ENCODE assay signal across 25 mouse cellular contexts in genomic region chr8:106623954-106624353, GRCm38 (mm10). TPM values are rescaled to one million over a fixed set of nuclear protein-coding genes. Genes with fewer than 3 reads are reported as not detected.
A peak's percentile ranks its signal among the peaks of the same experiment; 100 is the strongest.
DNase-seq lines count a peak whose midpoint lies in the region; ATAC-seq and TF ChIP-seq lines count a peak whose summit lies in the region.
"Had no signal": no experiment of that assay in that cellular context is flagged by ENCODE, and none has a peak within 500 bp of the region (broad histone marks: within the 10 kb centered on the region; RNA-seq: fewer than 3 reads in every experiment).

No protein-coding gene starts in this region.

- H3K27me3 ChIP-seq in embryonic facial prominence, embryonic 13.5 days, result no peaks in the 10 kb centered on the region
- no peaks in the 10 kb centered on the region for H3K27me3 ChIP-seq in embryonic facial prominence, embryonic 10.5 days (replicated peaks; ENCODE audit: low read depth, poor library complexity, severe bottlenecking)
- no peaks in the 10 kb centered on the region for H3K27me3 ChIP-seq in kidney, postnatal 0 days (ENCODE audit: insufficient read depth, low read length)
- no peaks in the 10 kb centered on the region for H3K27me3 ChIP-seq in myocyte (ENCODE audit: control insufficient read depth, insufficient read depth, insufficient read length)
- H3K27me3 ChIP-seq: embryonic facial prominence, embryonic 12.5 days; forebrain, embryonic 13.5 days; limb, embryonic 13.5 days; midbrain, embryonic 13.5 days; Patski had no signal

- H3K9ac ChIP-seq in embryonic facial prominence, embryonic 13.5 days, result no peak overlapping the region
- H3K9ac ChIP-seq in kidney, postnatal 0 days (ENCODE audit: low read depth, low read length), result no peak overlapping the region
- H3K9ac ChIP-seq: embryonic facial prominence, embryonic 12.5 days; forebrain, embryonic 13.5 days; hindbrain, embryonic 14.5 days; limb, embryonic 13.5 days; midbrain, embryonic 13.5 days had no signal

- no peak overlapping the region for H3ac ChIP-seq in myocyte (ENCODE audit: control insufficient read depth, insufficient read length)

- TF ChIP-seq POLR2A in myocyte (IDR thresholded peaks at IDR 0.05; ENCODE audit: insufficient read length, low read depth), result no peak

- H3K27ac ChIP-seq in embryonic facial prominence, embryonic 13.5 days, result 0 out of 2 replicates have a peak overlapping the region, but pooled peaks have one; percentile 4
- H3K27ac ChIP-seq in embryonic facial prominence, embryonic 10.5 days (replicated peaks), result no peak overlapping the region
- peak overlapping the region; percentile 79; the same call in 1 of the 2 replicates for H3K27ac ChIP-seq in kidney, postnatal 0 days
- H3K27ac ChIP-seq: embryonic facial prominence, embryonic 12.5 days; forebrain, embryonic 13.5 days; heart, embryonic 10.5 days; hindbrain, embryonic 14.5 days; limb, embryonic 13.5 days; midbrain, embryonic 13.5 days had no signal

- H3K4me3 ChIP-seq in embryonic facial prominence, embryonic 13.5 days, result no peak overlapping the region
- H3K4me3 ChIP-seq in embryonic facial prominence, embryonic 10.5 days, result no peak overlapping the region
- H3K4me3 ChIP-seq in kidney, postnatal 0 days (replicated peaks; ENCODE audit: low read depth, low read length), result no peak overlapping the region
- no peak overlapping the region for H3K4me3 ChIP-seq in myocyte
- H3K4me3 ChIP-seq: embryonic facial prominence, embryonic 12.5 days; forebrain, embryonic 13.5 days; heart, embryonic 10.5 days; limb, embryonic 13.5 days; megakaryocyte, embryonic 14.5 days; midbrain, embryonic 13.5 days had no signal

- H3K79me2 ChIP-seq in myocyte (ENCODE audit: control insufficient read depth, insufficient read depth), result no peaks in the 10 kb centered on the region

- no peak for DNase-seq in embryonic facial prominence, embryonic 10.5 days (ENCODE audit: low spot score)
- no peak for DNase-seq in kidney, postnatal 0 days (ENCODE audit: low spot score)
- no peak for DNase-seq in kidney, adult 18-20 months
- peak; percentile 39 for DNase-seq in 3T3-L1 (ENCODE audit: low read depth, low spot score)
- no peak for DNase-seq in thymus, postnatal 14 days
- DNase-seq: adrenal gland, postnatal 10 days; cerebellum, adult 18-20 months; cerebellum, postnatal 14 days; heart, postnatal 4 days; kidney, postnatal 4 days; lung, adult 2 months; lung, postnatal 36 days; right cerebral cortex, postnatal 14 days; thymus, adult 2 months had no signal

- ATAC-seq in embryonic facial prominence, embryonic 13.5 days (ENCODE audit: insufficient number of reproducible peaks, insufficient read depth, low FRiP score, low TSS enrichment, low read depth), result no peak
- no peak for ATAC-seq in kidney, postnatal 0 days (replicated peaks; ENCODE audit: low FRiP score, low read depth)
- no peak for ATAC-seq in erythroblast, adult 5-6 weeks (replicated peaks; ENCODE audit: low FRiP score, poor library complexity, severe bottlenecking)
- ATAC-seq: forebrain, embryonic 13.5 days; midbrain, embryonic 13.5 days; Patski had no signal

- H3K9me3 ChIP-seq in embryonic facial prominence, embryonic 13.5 days, result no peaks in the 10 kb centered on the region
- H3K9me3 ChIP-seq in embryonic facial prominence, embryonic 10.5 days, result no peaks in the 10 kb centered on the region
- no peaks in the 10 kb centered on the region for H3K9me3 ChIP-seq in kidney, postnatal 0 days (replicated peaks; ENCODE audit: low read length)
- H3K9me3 ChIP-seq: embryonic facial prominence, embryonic 12.5 days; forebrain, embryonic 13.5 days; heart, embryonic 10.5 days; limb, embryonic 13.5 days; midbrain, embryonic 13.5 days had no signal

- H3K4me1 ChIP-seq in embryonic facial prominence, embryonic 13.5 days, result peaks cover 29% of the 10 kb centered on the region
- H3K4me1 ChIP-seq in embryonic facial prominence, embryonic 10.5 days, result peaks cover 32% of the 10 kb centered on the region
- H3K4me1 ChIP-seq in kidney, postnatal 0 days (replicated peaks; ENCODE audit: insufficient read depth, low read length), result peaks cover 7% of the 10 kb centered on the region
- H3K4me1 ChIP-seq: megakaryocyte, embryonic 14.5 days had no signal

- H3K36me3 ChIP-seq in embryonic facial prominence, embryonic 13.5 days, result no peaks in the 10 kb centered on the region
- H3K36me3 ChIP-seq in embryonic facial prominence, embryonic 10.5 days (replicated peaks), result no peaks in the 10 kb centered on the region
- H3K36me3 ChIP-seq in kidney, postnatal 0 days (ENCODE audit: insufficient read depth, low read length), result no peaks in the 10 kb centered on the region
- no peaks in the 10 kb centered on the region for H3K36me3 ChIP-seq in myocyte (ENCODE audit: control insufficient read depth, insufficient read depth)
- H3K36me3 ChIP-seq: embryonic facial prominence, embryonic 12.5 days; heart, embryonic 10.5 days; limb, embryonic 13.5 days; midbrain, embryonic 13.5 days had no signal

- no peak overlapping the region for H3K4me2 ChIP-seq in embryonic facial prominence, embryonic 13.5 days
- no peak overlapping the region for H3K4me2 ChIP-seq in kidney, postnatal 0 days (ENCODE audit: low read length)
- peak overlapping the region; percentile 59 for H3K4me2 ChIP-seq in myocyte (ENCODE audit: low read depth)
- H3K4me2 ChIP-seq: embryonic facial prominence, embryonic 12.5 days; forebrain, embryonic 13.5 days; hindbrain, embryonic 14.5 days; limb, embryonic 13.5 days; midbrain, embryonic 13.5 days had no signal

- no peak for TF ChIP-seq CTCF in kidney, postnatal 0 days (IDR thresholded peaks at IDR 0.05; ENCODE audit: low read depth)

TF ChIP-seq in myocyte, 11 proteins besides CTCF, POLR2A, EP300 and RAD21:
- no peak for TF ChIP-seq USF1 (IDR thresholded peaks at IDR 0.05; ENCODE audit: low read depth)
- TF ChIP-seq MYOG (IDR thresholded peaks at IDR 0.05; ENCODE audit: control insufficient read depth in 1 of 3, insufficient read depth in 1 of 3, insufficient read length in 2 of 3, low read depth in 2 of 3), result no peak
- no peak for TF ChIP-seq E2F4 (IDR thresholded peaks at IDR 0.05; ENCODE audit: insufficient read depth)
- no peak for TF ChIP-seq REST (IDR thresholded peaks at IDR 0.05; ENCODE audit: insufficient read depth, insufficient read length)
- no peak for TF ChIP-seq SRF (IDR thresholded peaks at IDR 0.05; ENCODE audit: control insufficient read depth, insufficient read length, low read depth)
- TF ChIP-seq CEBPB (IDR thresholded peaks at IDR 0.05; ENCODE audit: insufficient read depth, poor library complexity, severe bottlenecking), result no peak
- no peak for TF ChIP-seq TCF12 (IDR thresholded peaks at IDR 0.05; ENCODE audit: insufficient read depth, poor library complexity, severe bottlenecking)
- no peak for TF ChIP-seq TCF3 (IDR thresholded peaks at IDR 0.05; ENCODE audit: insufficient read length, low read depth)
- no peak for TF ChIP-seq MAX (IDR thresholded peaks at IDR 0.05; ENCODE audit: low read depth)

RNA-seq across cellular contexts. Expression of gene Cdh1, which starts 20.8 kb away (rescaled TPM):
- polyA plus RNA-seq in embryonic facial prominence, embryonic 13.5 days (2015; fragmentation: Nextera tagmentation; extraction: Ambion mirVana), result 37.9 and 44.5 TPM in 2 replicates
- 22.1 and 24.4 TPM in 2 replicates for polyA plus RNA-seq in embryonic facial prominence, embryonic 10.5 days (2016; fragmentation: Nextera tagmentation; extraction: Ambion mirVana)
- polyA plus RNA-seq in kidney, postnatal 0 days (2015; fragmentation: Nextera tagmentation; extraction: Ambion mirVana), result 74.0 and 89.3 TPM in 2 replicates
- polyA plus RNA-seq in myocyte (2012; fragmentation: generic; extraction: Trizol), result 0.11 TPM
- total RNA-seq in erythroblast, adult 5-6 weeks (2015; ENCODE audit: low replicate concordance), result 0.96 and 2.9 TPM in 2 replicates
- total RNA-seq in erythroblast, adult 5-6 weeks (2017; ENCODE audit: low replicate concordance), result 0.84 and 1.2 TPM in 2 replicates

RNA-seq across cellular contexts. Expression of gene Gm10073, which starts 50.7 kb away (rescaled TPM):
- 9.8 and 34.6 TPM in 2 replicates for polyA plus RNA-seq in embryonic facial prominence, embryonic 13.5 days (2015; fragmentation: Nextera tagmentation; extraction: Ambion mirVana)
- 6.0 and 8.1 TPM in 2 replicates for polyA plus RNA-seq in embryonic facial prominence, embryonic 10.5 days (2016; fragmentation: Nextera tagmentation; extraction: Ambion mirVana)
- 10.5 and 15.1 TPM in 2 replicates for polyA plus RNA-seq in kidney, postnatal 0 days (2015; fragmentation: Nextera tagmentation; extraction: Ambion mirVana)
- polyA plus RNA-seq in myocyte (2012; fragmentation: generic; extraction: Trizol), result 99.0 TPM
- total RNA-seq in erythroblast, adult 5-6 weeks (2015; ENCODE audit: low replicate concordance), result 20.6 and 31.1 TPM in 2 replicates
- total RNA-seq in erythroblast, adult 5-6 weeks (2017; ENCODE audit: low replicate concordance), result not detected in 2 replicates

RNA-seq across cellular contexts. Expression of gene Tango6, which starts 58.9 kb away (rescaled TPM):
- 11.3 and 11.5 TPM in 2 replicates for polyA plus RNA-seq in embryonic facial prominence, embryonic 13.5 days (2015; fragmentation: Nextera tagmentation; extraction: Ambion mirVana)
- polyA plus RNA-seq in embryonic facial prominence, embryonic 10.5 days (2016; fragmentation: Nextera tagmentation; extraction: Ambion mirVana), result 16.3 and 16.8 TPM in 2 replicates
- 6.4 and 7.7 TPM in 2 replicates for polyA plus RNA-seq in kidney, postnatal 0 days (2015; fragmentation: Nextera tagmentation; extraction: Ambion mirVana)
- 6.9 TPM for polyA plus RNA-seq in myocyte (2012; fragmentation: generic; extraction: Trizol)
- total RNA-seq in erythroblast, adult 5-6 weeks (2015; ENCODE audit: low replicate concordance), result 0.84 and 3.5 TPM in 2 replicates
- 0.42 and 2.0 TPM in 2 replicates for total RNA-seq in erythroblast, adult 5-6 weeks (2017; ENCODE audit: low replicate concordance)

Comparison
In these comparisons a context has a peak if more than half of its experiments do, and no peak if none do; other contexts are left out.
1. RNA of gene Cdh1, which starts 20.8 kb away (polyA plus RNA-seq): 74.0 to 89.3 TPM in kidney, postnatal 0 days, 37.9 to 44.5 TPM in embryonic facial prominence, embryonic 13.5 days and 22.1 to 24.4 TPM in embryonic facial prominence, embryonic 10.5 days; 0.11 TPM in myocyte (single experiment); every median in the first group is over 10 times any median in the second.